Mouse (Mus musculus): ENCODE measurements around the gene Gkn2. TPM values are rescaled to one million over a fixed set of nuclear protein-coding genes. Genes with fewer than 3 reads are reported as not detected.

The Gkn2 gene
- polyA plus RNA-seq (2015; fragmentation: Nextera tagmentation; extraction: Ambion mirVana) = not detected in 2 replicates

GRCm38 (mm10) chr6:87373057-87373456, at the start of gene Gkn2:
Gkn2 (plus strand) TSS chr6:87373357.
- H3K27ac ChIP-seq (ENCODE audit: low read length) = no peak within 1 kb of the TSS
- 86% methylated on average over 9 of the region's 9 CpGs for WGBS
- H3K27me3 ChIP-seq (ENCODE audit: insufficient read depth, low read length) = no peaks in the 10 kb centered on the region
- no peaks in the 10 kb centered on the region for H3K36me3 ChIP-seq (ENCODE audit: insufficient read depth, low read length)
- ATAC-seq (ENCODE audit: low FRiP score, low TSS enrichment) = no peak
- H3K9ac ChIP-seq (replicated peaks; ENCODE audit: low read length) = no peak within 1 kb of the TSS
- no peaks in the 10 kb centered on the region for H3K9me3 ChIP-seq (ENCODE audit: low read length)
- no peaks in the 10 kb centered on the region for H3K4me1 ChIP-seq (ENCODE audit: insufficient read depth, low read length)
- no peak within 1 kb of the TSS for H3K4me3 ChIP-seq (ENCODE audit: low read length)
- no peak within 1 kb of the TSS for H3K4me2 ChIP-seq (replicated peaks; ENCODE audit: low read depth, low read length)

GRCm38 (mm10) chr6:87323381-87323780, 49.8 kb upstream of the Gkn2 start:
- Histone ChIP-seq H3K4me2 (replicated peaks; ENCODE audit: low read depth, low read length) (no peak overlapping the region), H3K9ac (replicated peaks; ENCODE audit: low read length) (no peak overlapping the region), H3K27me3 (ENCODE audit: insufficient read depth, low read length) (no peaks in the 10 kb centered on the region), H3K4me1 (ENCODE audit: insufficient read depth, low read length) (peaks cover 4% of the 10 kb centered on the region), H3K27ac (ENCODE audit: low read length) (no peak overlapping the region), H3K9me3 (ENCODE audit: low read length) (no peaks in the 10 kb centered on the region), H3K36me3 (ENCODE audit: insufficient read depth, low read length) (no peaks in the 10 kb centered on the region), H3K4me3 (ENCODE audit: low read length) (no peak overlapping the region)
- ATAC-seq (ENCODE audit: low FRiP score, low TSS enrichment) = no peak
- WGBS = 77% methylated on average over 2 of the region's 2 CpGs

GRCm38 (mm10) chr6:87326932-87327331, 46.2 kb upstream of the Gkn2 start:
- H3K27me3 ChIP-seq (ENCODE audit: insufficient read depth, low read length) = no peaks in the 10 kb centered on the region
- H3K4me1 ChIP-seq (ENCODE audit: insufficient read depth, low read length) = peaks cover 9% of the 10 kb centered on the region
- ATAC-seq (ENCODE audit: low FRiP score, low TSS enrichment) = no peak
- 76% methylated on average over 2 of the region's 2 CpGs for WGBS
- no peak overlapping the region for H3K4me2 ChIP-seq (replicated peaks; ENCODE audit: low read depth, low read length)
- H3K4me3 ChIP-seq (ENCODE audit: low read length) = no peak overlapping the region
- no peak overlapping the region for H3K9ac ChIP-seq (replicated peaks; ENCODE audit: low read length)
- no peaks in the 10 kb centered on the region for H3K36me3 ChIP-seq (ENCODE audit: insufficient read depth, low read length)
- no peaks in the 10 kb centered on the region for H3K9me3 ChIP-seq (ENCODE audit: low read length)
- no peak overlapping the region for H3K27ac ChIP-seq (ENCODE audit: low read length)

- Histone ChIP-seq H3K4me1 (ENCODE audit: insufficient read depth, low read length) (peaks cover 13% of the 10 kb centered on the region), H3K27me3 (ENCODE audit: insufficient read depth, low read length) (no peaks in the 10 kb centered on the region), H3K9me3 (ENCODE audit: low read length) (no peaks in the 10 kb centered on the region), H3K4me3 (ENCODE audit: low read length) (no peak overlapping the region), H3K4me2 (replicated peaks; ENCODE audit: low read depth, low read length) (no peak overlapping the region), H3K9ac (replicated peaks; ENCODE audit: low read length) (no peak overlapping the region), H3K36me3 (ENCODE audit: insufficient read depth, low read length) (no peaks in the 10 kb centered on the region), H3K27ac (ENCODE audit: low read length) (0 out of 2 replicates have a peak overlapping the region, but pooled peaks have one; percentile 29)
- 72% methylated on average over 22 of the region's 22 CpGs for WGBS
- peak; percentile 81 for ATAC-seq (ENCODE audit: low FRiP score, low TSS enrichment)
Observed at GRCm38 (mm10) chr6:87328265-87329173, 44.6 kb upstream of the Gkn2 start.

GRCm38 (mm10) chr6:87332380-87332779, 40.8 kb upstream of the Gkn2 start:
- no peak overlapping the region for H3K27ac ChIP-seq (ENCODE audit: low read length)
- H3K27me3 ChIP-seq (ENCODE audit: insufficient read depth, low read length) = peaks cover 3% of the 10 kb centered on the region; the same call in 1 of the 2 replicates
- H3K9me3 ChIP-seq (ENCODE audit: low read length) = no peaks in the 10 kb centered on the region
- no peaks in the 10 kb centered on the region for H3K36me3 ChIP-seq (ENCODE audit: insufficient read depth, low read length)
- 65% methylated on average over 2 of the region's 2 CpGs for WGBS
- no peak overlapping the region for H3K4me3 ChIP-seq (ENCODE audit: low read length)
- ATAC-seq (ENCODE audit: low FRiP score, low TSS enrichment) = no peak
- no peak overlapping the region for H3K9ac ChIP-seq (replicated peaks; ENCODE audit: low read length)
- no peak overlapping the region for H3K4me2 ChIP-seq (replicated peaks; ENCODE audit: low read depth, low read length)
- H3K4me1 ChIP-seq (ENCODE audit: insufficient read depth, low read length) = peaks cover 30% of the 10 kb centered on the region

GRCm38 (mm10) chr6:87334361-87335090, 38.6 kb upstream of the Gkn2 start:
- Histone ChIP-seq H3K9me3 (ENCODE audit: low read length) (no peaks in the 10 kb centered on the region), H3K27ac (ENCODE audit: low read length) (peak overlapping the region; percentile 89; the same call in 1 of the 2 replicates), H3K4me1 (ENCODE audit: insufficient read depth, low read length) (peaks cover 21% of the 10 kb centered on the region), H3K4me3 (ENCODE audit: low read length) (peak overlapping the region; percentile 79), H3K36me3 (ENCODE audit: insufficient read depth, low read length) (no peaks in the 10 kb centered on the region), H3K9ac (replicated peaks; ENCODE audit: low read length) (peak overlapping the region; percentile 92), H3K4me2 (replicated peaks; ENCODE audit: low read depth, low read length) (peak overlapping the region; percentile 91), H3K27me3 (ENCODE audit: insufficient read depth, low read length) (peaks cover 3% of the 10 kb centered on the region; the same call in 1 of the 2 replicates)
- ATAC-seq (ENCODE audit: low FRiP score, low TSS enrichment) = no peak
- 10% methylated on average over 11 of the region's 11 CpGs for WGBS

GRCm38 (mm10) chr6:87335091-87335934, 37.8 kb upstream of the Gkn2 start, which contains the start of gene Antxr1:
Antxr1 (minus strand) TSS chr6:87335821.
- H3K4me3 ChIP-seq (ENCODE audit: low read length) = peak within 1 kb of the TSS; percentile 79
- H3K9ac ChIP-seq (replicated peaks; ENCODE audit: low read length) = peak within 1 kb of the TSS; percentile 92
- H3K27me3 ChIP-seq (ENCODE audit: insufficient read depth, low read length) = peaks cover 3% of the 10 kb centered on the region; the same call in 1 of the 2 replicates
- ATAC-seq (ENCODE audit: low FRiP score, low TSS enrichment) = peak; percentile 84
- no peaks in the 10 kb centered on the region for H3K9me3 ChIP-seq (ENCODE audit: low read length)
- peak within 1 kb of the TSS; percentile 89 for H3K27ac ChIP-seq (ENCODE audit: low read length)
- H3K36me3 ChIP-seq (ENCODE audit: insufficient read depth, low read length) = no peaks in the 10 kb centered on the region
- WGBS = under 1% methylated on average over 54 of the region's 54 CpGs
- peak within 1 kb of the TSS; percentile 91 for H3K4me2 ChIP-seq (replicated peaks; ENCODE audit: low read depth, low read length)
- peaks cover 21% of the 10 kb centered on the region for H3K4me1 ChIP-seq (ENCODE audit: insufficient read depth, low read length)

GRCm38 (mm10) chr6:87335935-87336295, 37.2 kb upstream of the Gkn2 start:
- Histone ChIP-seq H3K27ac (ENCODE audit: low read length) (no peak overlapping the region), H3K9ac (replicated peaks; ENCODE audit: low read length) (no peak overlapping the region)

GRCm38 (mm10) chr6:87350829-87351228, 22.3 kb upstream of the Gkn2 start, which contains the start of gene Gkn1:
Gkn1 (minus strand) TSS chr6:87350942.
- 95% methylated on average over 8 of the region's 8 CpGs for WGBS
- ATAC-seq (ENCODE audit: low FRiP score, low TSS enrichment) = no peak
- H3K4me2 ChIP-seq (replicated peaks; ENCODE audit: low read depth, low read length) = no peak within 1 kb of the TSS

More at GRCm38 (mm10) chr6:87335935-87336295, 37.2 kb upstream of the Gkn2 start:
- no peaks in the 10 kb centered on the region for H3K9me3 ChIP-seq (ENCODE audit: low read length)
- peak overlapping the region; percentile 91; the same call in 1 of the 2 replicates for H3K4me2 ChIP-seq (replicated peaks; ENCODE audit: low read depth, low read length)
- 28% methylated on average over 6 of the region's 6 CpGs for WGBS
- H3K4me3 ChIP-seq (ENCODE audit: low read length) = peak overlapping the region; percentile 79
- peaks cover 3% of the 10 kb centered on the region; the same call in 1 of the 2 replicates for H3K27me3 ChIP-seq (ENCODE audit: insufficient read depth, low read length)
- peaks cover 21% of the 10 kb centered on the region for H3K4me1 ChIP-seq (ENCODE audit: insufficient read depth, low read length)
- no peaks in the 10 kb centered on the region for H3K36me3 ChIP-seq (ENCODE audit: insufficient read depth, low read length)
- no peak for ATAC-seq (ENCODE audit: low FRiP score, low TSS enrichment)

More at GRCm38 (mm10) chr6:87350829-87351228, 22.3 kb upstream of the Gkn2 start, which contains the start of gene Gkn1:
- Histone ChIP-seq H3K4me1 (ENCODE audit: insufficient read depth, low read length) (no peaks in the 10 kb centered on the region), H3K9me3 (ENCODE audit: low read length) (no peaks in the 10 kb centered on the region), H3K27me3 (ENCODE audit: insufficient read depth, low read length) (no peaks in the 10 kb centered on the region; the same call in 1 of the 2 replicates), H3K36me3 (ENCODE audit: insufficient read depth, low read length) (no peaks in the 10 kb centered on the region), H3K27ac (ENCODE audit: low read length) (no peak within 1 kb of the TSS), H3K9ac (replicated peaks; ENCODE audit: low read length) (no peak within 1 kb of the TSS), H3K4me3 (ENCODE audit: low read length) (no peak within 1 kb of the TSS)

Measured in kidney, embryonic 16.5 days (tissue).